Mouse (Mus musculus): ENCODE results near the gene Fzd1.

Gene Fzd1

DNA sequence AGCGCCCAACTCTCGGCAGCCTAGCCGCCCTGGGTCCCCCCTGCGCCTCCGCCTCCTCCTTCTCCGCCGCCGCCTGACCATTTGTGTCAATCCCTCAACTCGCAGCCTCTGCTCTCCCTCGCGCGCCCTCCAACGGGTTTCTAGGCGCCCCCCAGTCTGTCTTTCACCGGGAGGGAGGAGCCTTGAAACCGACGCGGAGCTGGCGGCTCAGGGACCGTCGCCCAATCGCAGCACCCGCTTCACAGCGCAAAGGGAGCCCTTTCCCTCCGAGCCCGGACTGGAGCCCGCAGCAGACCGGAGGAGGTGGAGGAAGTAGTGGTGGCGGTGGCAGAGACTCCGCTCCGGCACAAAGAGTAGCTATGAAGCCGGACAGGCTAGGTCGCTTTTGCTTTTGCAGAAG, at the start of gene Fzd1:
Gene Fzd1, minus strand, starts transcription at position 134 of the 400 bp plus-strand sequence.
- peak; percentile 43 to 65 for DNase-seq (ENCODE audit: low spot score in 2 of 2)

DNA sequence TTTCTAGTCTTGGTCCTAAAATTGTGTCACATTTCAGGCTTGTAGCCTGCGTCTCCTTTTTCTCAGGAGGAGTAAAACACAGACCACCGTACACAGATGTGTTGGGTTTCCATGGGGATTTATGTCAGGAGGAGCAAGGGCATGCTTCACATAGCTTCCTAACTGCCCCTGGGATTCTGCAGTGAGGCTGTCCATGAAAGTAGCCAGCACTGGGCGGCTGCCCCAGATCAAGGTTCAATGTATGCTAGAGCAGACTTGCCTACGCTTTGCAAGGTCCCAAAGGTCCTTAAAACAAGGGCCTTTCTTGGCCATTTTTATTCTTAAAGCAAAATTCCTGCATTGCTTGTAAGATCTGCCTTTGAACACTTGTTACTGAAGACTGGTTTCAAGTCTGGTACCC, 47.4 kb upstream of the Fzd1 start:
- no peak for DNase-seq (ENCODE audit: low spot score in 2 of 2)

DNA sequence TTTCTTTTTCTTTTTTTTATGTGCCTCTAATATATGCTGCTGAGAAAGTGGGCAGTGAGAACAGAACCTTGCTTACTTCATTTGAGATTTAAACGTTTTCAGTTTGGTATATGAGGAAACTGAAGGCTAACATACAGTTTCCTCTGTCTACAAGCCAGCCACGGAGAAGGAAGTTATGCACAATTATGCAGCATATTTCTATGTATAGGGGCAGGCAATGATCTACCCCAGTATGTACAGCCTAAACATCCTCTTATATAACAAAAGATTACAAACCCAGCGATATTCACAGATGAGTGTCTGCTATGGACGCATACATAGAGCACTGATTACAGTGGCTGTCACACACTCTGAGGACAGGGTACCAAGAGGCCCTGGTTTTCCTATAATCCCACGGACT, 45.9 kb upstream of the Fzd1 start:
- DNase-seq (ENCODE audit: low spot score in 2 of 2) = no peak

- no peak for DNase-seq (ENCODE audit: low spot score in 2 of 2)
These were observed 44.1 kb upstream of the Fzd1 start for GRCm38 (mm10) chr5:4801971-4802370.

GRCm38 (mm10) chr5:4801096-4801850, 43.4 kb upstream of the Fzd1 start:
- no peak for DNase-seq (ENCODE audit: low spot score in 2 of 2)

- DNase-seq (ENCODE audit: low spot score in 2 of 2) = no peak
These were observed 33.4 kb upstream of the Fzd1 start for GRCm38 (mm10) chr5:4791219-4791618.

DNA sequence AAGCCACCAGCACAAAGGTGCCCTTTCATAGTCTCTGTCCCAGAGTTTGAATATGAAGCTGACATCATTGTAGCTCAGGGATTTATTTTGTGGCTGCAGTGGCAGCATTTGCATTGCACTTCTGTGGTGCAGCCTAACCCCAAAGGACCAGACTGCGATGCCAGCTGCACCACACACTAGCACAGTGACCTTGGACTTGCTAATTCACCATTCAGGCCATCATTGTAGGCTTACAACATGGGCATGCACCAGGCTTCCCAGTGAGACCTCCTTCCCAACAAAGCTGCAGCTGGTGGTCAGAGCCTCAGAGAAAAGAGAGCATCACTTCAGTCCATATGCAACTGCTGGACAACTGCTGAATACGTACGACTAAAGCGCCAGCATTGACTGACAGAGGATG, 32.4 kb upstream of the Fzd1 start:
- DNase-seq (ENCODE audit: low spot score in 2 of 2) = no peak

- no peak for DNase-seq (ENCODE audit: low spot score in 2 of 2)
These were observed 30.6 kb upstream of the Fzd1 start for GRCm38 (mm10) chr5:4788484-4788883.

DNA sequence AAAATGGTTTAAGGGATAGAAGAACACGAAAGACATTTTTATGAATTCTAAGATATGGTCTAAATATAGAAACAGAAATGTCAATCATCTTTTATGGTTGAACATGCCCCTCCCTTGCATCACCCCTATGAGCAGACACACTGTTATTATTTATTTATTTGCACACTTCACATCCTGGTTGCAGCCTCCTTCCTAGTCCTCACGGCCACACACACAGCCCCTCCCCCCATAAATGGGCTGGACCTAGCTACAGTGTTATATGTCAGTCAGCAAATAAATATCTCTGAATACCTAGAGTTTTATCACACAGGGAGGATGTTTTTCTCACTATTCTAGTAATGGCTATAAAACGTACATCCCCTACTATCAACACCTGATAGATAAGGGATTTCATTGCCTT, 29.0 kb upstream of the Fzd1 start:
- no peak for DNase-seq (ENCODE audit: low spot score in 2 of 2)

DNA sequence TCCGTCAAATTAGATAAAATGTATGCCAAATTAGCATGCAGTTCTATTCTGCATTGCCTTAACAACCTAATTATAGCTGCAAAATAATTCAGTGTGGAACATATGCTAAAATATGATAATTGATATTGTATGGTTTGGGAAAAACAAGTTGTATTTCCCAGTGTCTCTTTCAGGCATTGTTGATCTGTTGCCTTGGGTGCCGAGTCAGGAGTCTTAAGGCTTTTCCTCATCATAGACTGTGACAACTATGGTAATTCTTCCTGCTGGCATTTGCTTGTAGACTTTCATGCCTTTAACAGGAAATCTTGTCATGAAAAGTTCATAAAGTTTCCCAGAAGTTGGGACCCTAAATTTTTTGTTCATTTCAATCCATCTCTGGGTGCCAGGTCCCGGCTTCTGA, 20.4 kb upstream of the Fzd1 start:
- DNase-seq (ENCODE audit: low spot score in 2 of 2) = no peak

GRCm38 (mm10) chr5:4776495-4776894, 18.7 kb upstream of the Fzd1 start:
- DNase-seq (ENCODE audit: low spot score in 2 of 2) = no peak

- DNase-seq (ENCODE audit: low spot score in 2 of 2) = no peak
These were observed 15.4 kb upstream of the Fzd1 start for GRCm38 (mm10) chr5:4773090-4773772.

- no peak for DNase-seq (ENCODE audit: low spot score in 2 of 2)
These were observed 12.8 kb upstream of the Fzd1 start for GRCm38 (mm10) chr5:4770609-4771008.

GRCm38 (mm10) chr5:4767896-4768295, 10.1 kb upstream of the Fzd1 start:
- DNase-seq (ENCODE audit: low spot score in 2 of 2) = no peak

GRCm38 (mm10) chr5:4766719-4767118, 8.9 kb upstream of the Fzd1 start:
- no peak for DNase-seq (ENCODE audit: low spot score in 2 of 2)

DNA sequence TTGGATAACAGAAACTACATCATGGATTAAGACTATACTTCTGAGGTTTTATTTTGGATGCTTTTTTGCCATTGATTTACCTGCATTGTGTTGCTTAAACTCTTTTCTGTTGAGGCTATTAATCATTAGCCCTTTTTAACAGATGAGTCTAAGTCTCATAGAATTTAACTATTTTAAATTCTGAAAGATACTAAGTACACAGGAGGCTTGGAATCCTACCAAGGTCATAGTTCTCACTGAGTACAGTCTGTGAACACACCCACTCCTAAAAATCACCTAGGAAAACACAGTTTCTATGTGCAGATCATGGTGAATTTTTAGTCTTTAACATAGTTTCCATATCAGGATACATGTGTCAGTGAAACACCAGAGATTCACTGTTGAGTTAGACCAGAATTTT, 4.1 kb upstream of the Fzd1 start:
- no peak for DNase-seq (ENCODE audit: low spot score in 2 of 2)

DNA sequence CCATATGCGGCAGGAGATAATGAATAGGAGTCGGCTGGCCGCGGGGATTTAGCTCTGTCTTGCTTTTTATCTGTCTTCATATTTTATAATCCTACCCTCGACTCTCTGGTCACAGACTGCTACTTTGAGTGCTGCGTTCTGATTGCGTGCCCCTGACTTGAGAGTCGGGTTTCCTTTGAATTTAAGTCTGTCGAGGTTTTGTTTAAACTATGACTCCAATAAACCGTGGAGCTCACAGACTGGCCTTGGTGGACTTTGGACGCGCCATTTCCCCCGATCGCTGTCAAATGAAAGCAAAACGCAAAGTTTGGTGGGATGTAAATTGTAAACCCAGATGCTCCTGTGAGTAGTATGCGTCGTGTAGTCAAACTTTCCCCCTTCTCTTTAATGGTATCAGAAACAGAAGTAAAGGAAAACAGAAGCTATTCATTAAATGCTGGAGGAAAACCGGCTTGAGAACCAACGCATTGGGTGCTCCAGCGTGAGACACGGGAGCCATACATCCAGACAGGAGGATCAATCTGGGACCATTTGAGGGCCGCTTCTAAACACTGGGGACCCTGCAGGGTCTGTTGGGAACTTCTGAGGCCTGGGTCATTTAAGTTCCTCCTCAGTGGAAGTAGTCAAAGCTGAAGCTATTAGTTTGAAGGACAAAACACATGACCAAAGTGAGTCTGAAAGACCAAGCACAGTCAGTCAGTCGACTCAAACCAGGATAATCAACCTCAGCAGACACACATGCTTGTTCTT, 671 bp upstream of the Fzd1 start:
- DNase-seq (ENCODE audit: low spot score in 2 of 2) = no peak

GRCm38 (mm10) chr5:4756871-4757711, 744 bp downstream of the Fzd1 start:
- DNase-seq (ENCODE audit: low spot score in 2 of 2) = peak in 1 of 2 experiments; percentile 63

- DNase-seq (ENCODE audit: low spot score in 2 of 2) = no peak
These were observed 1.7 kb downstream of the Fzd1 start for GRCm38 (mm10) chr5:4756001-4756681.

GRCm38 (mm10) chr5:4755326-4755725, 2.5 kb downstream of the Fzd1 start:
- no peak for DNase-seq (ENCODE audit: low spot score in 2 of 2)

- DNase-seq (ENCODE audit: low spot score in 2 of 2) = no peak
These were observed 3.0 kb downstream of the Fzd1 start for GRCm38 (mm10) chr5:4754701-4755281.
